Mouse (Mus musculus) ES-E14 (cell line): ENCODE results near the gene Sppl2b.

Experiments used
- CHD2 ChIP-seq: IDR thresholded peaks from 2 replicates; pipeline ENCODE4 v1.6.1; 2014; ENCODE audit warnings: mild to moderate bottlenecking, low read depth, low read length, inconsistent platforms
- HCFC1 ChIP-seq: IDR thresholded peaks from 2 replicates; pipeline ENCODE4 v1.6.1; 2012; ENCODE audit warnings: low read length, inconsistent platforms, borderline replicate concordance; ENCODE audit not compliant: insufficient read depth
- MAFK ChIP-seq: IDR thresholded peaks from 2 replicates; pipeline ENCODE4 v1.6.1; 2014; ENCODE audit warnings: mild to moderate bottlenecking, low read depth, low read length, inconsistent platforms; ENCODE audit not compliant: insufficient read depth
- ZC3H11A ChIP-seq: IDR thresholded peaks from 2 replicates; pipeline ENCODE4 v1.6.1; 2012; ENCODE audit warnings: low read depth, mild to moderate bottlenecking, inconsistent platforms, low read length, borderline replicate concordance
- ZNF384 ChIP-seq: IDR thresholded peaks from 2 replicates; pipeline ENCODE4 v1.6.1; 2012; ENCODE audit warnings: low read depth, low read length, inconsistent platforms

DNA sequence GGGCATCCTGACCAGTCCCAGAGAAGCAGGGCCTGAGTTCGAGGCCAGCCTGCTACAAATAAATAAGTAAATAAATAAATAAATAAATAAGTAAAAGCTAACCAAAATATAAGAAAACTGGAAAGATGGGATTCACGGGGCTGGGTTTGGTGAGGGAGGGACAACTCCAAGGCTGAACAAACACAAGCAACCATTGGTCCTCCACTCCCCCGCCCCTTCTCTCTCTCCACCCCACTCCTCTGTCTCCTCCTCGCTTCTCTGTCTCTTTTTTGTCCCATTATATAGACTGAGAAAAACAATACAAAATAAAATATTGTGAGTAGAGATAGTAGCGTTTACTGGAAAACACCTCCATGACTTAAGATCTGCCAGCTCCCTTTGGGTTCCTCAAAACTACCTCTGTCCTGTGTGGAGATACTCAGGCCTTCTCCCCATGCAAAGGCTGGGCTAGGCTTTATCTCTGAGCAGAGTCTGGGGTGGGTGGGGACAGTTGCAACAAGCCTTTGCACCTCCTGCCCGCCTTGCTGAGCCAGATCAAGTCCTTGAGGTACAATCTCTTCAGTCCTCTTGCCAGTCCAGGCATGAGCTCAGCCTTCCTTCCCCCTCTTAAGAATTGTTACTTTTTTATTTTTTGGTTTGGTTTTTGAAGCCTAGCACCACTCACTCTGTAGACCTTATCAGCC, 36.3 kb upstream of the Sppl2b start:
- TF ChIP-seq CHD2 (no peak), HCFC1 (no peak), ZC3H11A (no peak), MAFK (no peak), ZNF384 (no peak)
